ENCODE assay signal across 15 mouse cellular contexts in genomic region chr10:21101948-21102347, GRCm38 (mm10). TPM values are rescaled to one million over a fixed set of nuclear protein-coding genes. Genes with fewer than 3 reads are reported as not detected.
DNase-seq lines count a peak whose midpoint lies in the region; ATAC-seq and TF ChIP-seq lines count a peak whose summit lies in the region.
"Had no signal": no experiment of that assay in that cellular context is flagged by ENCODE, and none has a peak within 500 bp of the region (broad histone marks: within the 10 kb centered on the region; RNA-seq: fewer than 3 reads in every experiment).

No protein-coding gene starts in this region.

- H3K27ac ChIP-seq in neural tube, embryonic 12.5 days, result no peak overlapping the region
- H3K27ac ChIP-seq in intestine, embryonic 15.5 days, result no peak overlapping the region
- no peak overlapping the region for H3K27ac ChIP-seq in lung, postnatal 0 days (ENCODE audit: low read length)

- no peak for TF ChIP-seq EP300 in lung, postnatal 0 days (IDR thresholded peaks at IDR 0.05)

- DNase-seq in neural tube, embryonic 10.5 days (ENCODE audit: extremely low spot score, low spot score), result no peak
- peak; percentile 50 for DNase-seq in embryo, embryonic 11 days
- no peak for DNase-seq in lung, postnatal 0 days (ENCODE audit: low spot score)
- no peak for DNase-seq in adrenal gland, postnatal 4 days (ENCODE audit: low spot score in 2 of 2)
- no peak for DNase-seq in urinary bladder, adult 2 months (ENCODE audit: low spot score)
- DNase-seq: cerebellum, adult 9-10 months; gastrocnemius, postnatal 10 days; kidney, postnatal 25 days; liver; lung, postnatal 14 days; thymus, adult 18-20 months had no signal

- peaks cover 4% of the 10 kb centered on the region; the same call in 1 of the 2 replicates for H3K27me3 ChIP-seq in neural tube, embryonic 12.5 days (replicated peaks)
- no peaks in the 10 kb centered on the region for H3K27me3 ChIP-seq in intestine, embryonic 15.5 days (replicated peaks)
- H3K27me3 ChIP-seq in lung, postnatal 0 days (replicated peaks; ENCODE audit: insufficient read depth, low read length), result no peaks in the 10 kb centered on the region

- TF ChIP-seq CTCF in lung, postnatal 0 days (IDR thresholded peaks at IDR 0.05), result no peak

- H3K4me1 ChIP-seq in neural tube, embryonic 12.5 days, result peaks cover 3% of the 10 kb centered on the region; the same call in 1 of the 2 replicates
- peaks cover 7% of the 10 kb centered on the region; the same call in 1 of the 2 replicates for H3K4me1 ChIP-seq in intestine, embryonic 15.5 days (replicated peaks)
- no peaks in the 10 kb centered on the region for H3K4me1 ChIP-seq in lung, postnatal 0 days (ENCODE audit: insufficient read depth, low read depth, low read length)
- H3K4me1 ChIP-seq: heart, embryonic 12.5 days had no signal

- H3K4me2 ChIP-seq in neural tube, embryonic 12.5 days (replicated peaks), result no peak overlapping the region
- no peak overlapping the region for H3K4me2 ChIP-seq in intestine, embryonic 15.5 days (replicated peaks)
- H3K4me2 ChIP-seq in lung, postnatal 0 days (replicated peaks; ENCODE audit: low read depth, low read length), result no peak overlapping the region
- H3K4me2 ChIP-seq: heart, embryonic 12.5 days had no signal

- no peaks in the 10 kb centered on the region for H3K36me3 ChIP-seq in neural tube, embryonic 12.5 days
- H3K36me3 ChIP-seq in intestine, embryonic 15.5 days, result no peaks in the 10 kb centered on the region
- no peaks in the 10 kb centered on the region for H3K36me3 ChIP-seq in lung, postnatal 0 days (ENCODE audit: insufficient read depth, low read length)
- H3K36me3 ChIP-seq: heart, embryonic 12.5 days had no signal

- H3K9me3 ChIP-seq in neural tube, embryonic 12.5 days, result peaks cover 3% of the 10 kb centered on the region
- H3K9me3 ChIP-seq in intestine, embryonic 15.5 days, result no peaks in the 10 kb centered on the region
- H3K9me3 ChIP-seq in lung, postnatal 0 days (ENCODE audit: low read length), result no peaks in the 10 kb centered on the region

- H3K9ac ChIP-seq in neural tube, embryonic 12.5 days, result no peak overlapping the region
- H3K9ac ChIP-seq in intestine, embryonic 15.5 days, result no peak overlapping the region
- no peak overlapping the region for H3K9ac ChIP-seq in lung, postnatal 0 days (replicated peaks; ENCODE audit: low read depth)
- H3K9ac ChIP-seq: heart, embryonic 12.5 days had no signal

- 8% methylated on average over 4 of the region's 4 CpGs for WGBS in neural tube, embryonic 12.5 days
- 44% methylated on average over 4 of the region's 4 CpGs for WGBS in intestine, embryonic 15.5 days
- 53% methylated on average over 4 of the region's 4 CpGs for WGBS in lung, postnatal 0 days

- ATAC-seq in neural tube, embryonic 12.5 days (ENCODE audit: low FRiP score, low read depth), result peak; percentile 55; the same call in 1 of the 2 replicates
- ATAC-seq in intestine, embryonic 15.5 days, result peak; percentile 55
- ATAC-seq in lung, postnatal 0 days, result no peak
- ATAC-seq: activated CD4-positive, CD25-positive, alpha-beta regulatory T cell, adult 4 months had no signal

- H3K4me3 ChIP-seq in neural tube, embryonic 12.5 days, result no peak overlapping the region
- no peak overlapping the region for H3K4me3 ChIP-seq in intestine, embryonic 15.5 days (replicated peaks)
- no peak overlapping the region for H3K4me3 ChIP-seq in lung, postnatal 0 days (ENCODE audit: low read depth, low read length)
- H3K4me3 ChIP-seq: heart, embryonic 12.5 days had no signal

RNA-seq across cellular contexts. Expression of gene Myb, which starts 58.8 kb away (rescaled TPM):
- polyA plus RNA-seq in neural tube, embryonic 12.5 days (2016; fragmentation: Nextera tagmentation; extraction: Ambion mirVana), result 3.8 and 3.9 TPM in 2 replicates
- polyA plus RNA-seq in intestine, embryonic 15.5 days (2015; fragmentation: Nextera tagmentation; extraction: Ambion mirVana), result 6.3 and 6.4 TPM in 2 replicates
- polyA plus RNA-seq in lung, postnatal 0 days (2015; fragmentation: Nextera tagmentation; extraction: Ambion mirVana), result 5.2 and 5.5 TPM in 2 replicates
- 1 to 10 TPM; 2.1 to 2.2 TPM for total RNA-seq in adrenal gland, postnatal 4 days (2021)
- polyA plus RNA-seq in urinary bladder, adult 2 months (2012; rRNA removed), result 0.27 and 0.30 TPM in 2 replicates
